In the genomic region with DNA sequence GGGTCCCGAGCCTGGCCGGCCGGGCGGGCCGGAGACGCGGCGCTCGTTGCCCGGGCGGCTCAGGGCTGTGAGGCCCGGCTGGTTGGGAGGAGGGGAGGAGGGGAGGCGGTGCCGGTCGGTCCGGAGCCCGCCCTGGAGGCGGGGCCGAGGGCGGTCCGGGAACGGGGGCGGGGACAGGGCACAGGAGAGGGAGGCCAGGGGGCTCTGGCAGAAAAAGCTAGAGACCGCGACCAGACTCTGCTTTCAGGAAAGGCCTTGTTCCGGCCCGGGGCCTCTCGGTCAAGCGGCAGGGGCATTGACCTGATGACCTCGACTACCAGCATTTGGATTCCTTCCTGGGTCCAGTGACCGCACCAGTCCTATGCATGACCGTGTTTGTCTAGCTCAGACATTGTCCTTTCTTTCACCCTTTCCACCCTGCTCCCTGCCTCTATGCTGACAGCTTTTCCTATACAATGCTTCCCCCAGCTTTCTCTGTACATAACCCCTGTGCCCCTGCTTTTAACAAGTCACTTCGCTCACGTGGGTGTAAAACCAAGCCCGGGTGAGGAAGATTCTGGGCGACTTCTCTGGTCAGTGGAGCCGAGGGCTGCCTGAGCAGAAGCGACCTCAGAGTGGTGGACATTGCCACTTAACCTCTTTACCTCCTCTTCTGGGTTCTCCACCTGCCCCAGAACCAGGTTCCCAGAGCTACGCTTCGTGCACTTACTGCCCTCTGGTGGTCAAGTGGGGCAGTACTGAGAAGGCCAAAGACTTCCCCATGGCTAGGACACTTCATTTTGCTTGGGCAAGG, we compare ENCODE assay signal across 8 mouse cellular contexts. TPM values are rescaled to one million over a fixed set of nuclear protein-coding genes. Genes with fewer than 3 reads are reported as not detected.
DNase-seq lines count a peak whose midpoint lies in the region; ATAC-seq and TF ChIP-seq lines count a peak whose summit lies in the region.

No protein-coding gene starts in this region.

- peak; percentile 62 to 73 (median 66) for TF ChIP-seq CTCF in MEL (IDR thresholded peaks at IDR 0.05 in 2 of 3, conservative IDR thresholded peaks at IDR 0.05 in 1 of 3; ENCODE audit: control insufficient read depth in 1 of 3, insufficient read depth in 1 of 3, low read depth in 2 of 3, low read length in 3 of 3, poor library complexity in 1 of 3, severe bottlenecking in 1 of 3)

- no peaks in the 10 kb centered on the region for H3K9me3 ChIP-seq in MEL (replicated peaks; ENCODE audit: insufficient read depth, low read length)
- no peaks in the 10 kb centered on the region for H3K9me3 ChIP-seq in forebrain, embryonic 13.5 days (replicated peaks)

- intact Hi-C loops in heart, postnatal 25 days (cut with DNase I) = no loop called here

- no peak for TF ChIP-seq EP300 in MEL (IDR thresholded peaks at IDR 0.05; ENCODE audit: low read depth in 1 of 2, low read length in 2 of 2)

- no peaks in the 10 kb centered on the region for H3K4me1 ChIP-seq in MEL (ENCODE audit: control insufficient read depth in 1 of 2, insufficient read depth in 2 of 2, low read length in 2 of 2)
- H3K4me1 ChIP-seq in forebrain, embryonic 13.5 days = peaks cover 26% of the 10 kb centered on the region

- peak; percentile 72 for ATAC-seq in cerebellum, adult (ENCODE audit: insufficient number of reproducible peaks, low FRiP score, low TSS enrichment)
- ATAC-seq in forebrain, embryonic 13.5 days = peak; percentile 98

- H3K9ac ChIP-seq in MEL (ENCODE audit: control insufficient read depth, low read depth, low read length, poor library complexity, severe bottlenecking) = no peak overlapping the region
- peak overlapping the region; percentile 81 for H3K9ac ChIP-seq in forebrain, embryonic 13.5 days

- peak; percentile 24 for TF ChIP-seq RAD21 in MEL (IDR thresholded peaks at IDR 0.05; ENCODE audit: low read depth, low read length)

- no peak overlapping the region for H3K4me3 ChIP-seq in MEL (ENCODE audit: control insufficient read depth in 1 of 2, insufficient read depth in 1 of 2, low read depth in 2 of 2, low read length in 2 of 2)
- H3K4me3 ChIP-seq in forebrain, embryonic 13.5 days = peak overlapping the region; percentile 68

- H3K27me3 ChIP-seq in MEL (ENCODE audit: control insufficient read depth in 1 of 2, insufficient read depth in 2 of 2, low read length in 2 of 2) = no peaks in the 10 kb centered on the region
- no peaks in the 10 kb centered on the region for H3K27me3 ChIP-seq in forebrain, embryonic 13.5 days

- peak overlapping the region; percentile 80 for H3K4me2 ChIP-seq in forebrain, embryonic 13.5 days

- WGBS in forebrain, embryonic 13.5 days = under 1% methylated on average over 27 of the region's 40 CpGs

- TF ChIP-seq POLR2A in MEL (IDR thresholded peaks at IDR 0.05; ENCODE audit: control insufficient read depth in 1 of 2, insufficient read depth in 1 of 2, low read depth in 1 of 2, low read length in 2 of 2, poor library complexity in 1 of 2) = no peak

- no peak for DNase-seq in MEL (ENCODE audit: low read depth, low spot score)
- peak; percentile 81 for DNase-seq in heart, postnatal 25 days (ENCODE audit: low spot score)
- DNase-seq in layer of hippocampus, adult 18-20 months (ENCODE audit: low spot score in 2 of 2) = peak; percentile 68 to 81
- DNase-seq in lung, postnatal 10 days = peak; percentile 94
- DNase-seq in ovary, postnatal 10 days (ENCODE audit: low spot score) = peak; percentile 85
- peak; percentile 90 for DNase-seq in thymus, postnatal 4 days

- H3K27ac ChIP-seq in MEL (ENCODE audit: control insufficient read depth, low read depth, low read length) = no peak overlapping the region
- peak overlapping the region; percentile 66 for H3K27ac ChIP-seq in forebrain, embryonic 13.5 days

- no peaks in the 10 kb centered on the region for H3K36me3 ChIP-seq in MEL (ENCODE audit: control insufficient read depth in 1 of 2, insufficient read depth in 2 of 2, low read length in 2 of 2)
- peaks cover 15% of the 10 kb centered on the region for H3K36me3 ChIP-seq in forebrain, embryonic 13.5 days (ENCODE audit: poor library complexity, severe bottlenecking)

- H3K79me2 ChIP-seq in MEL (ENCODE audit: control insufficient read depth, insufficient read depth, low read length, poor library complexity) = no peaks in the 10 kb centered on the region

TF ChIP-seq in MEL, 35 proteins besides CTCF, POLR2A, EP300 and RAD21:
- TF ChIP-seq SMC3 (IDR thresholded peaks at IDR 0.05; ENCODE audit: low read depth, low read length) (peak; percentile 38), E2F4 (IDR thresholded peaks at IDR 0.05; ENCODE audit: borderline replicate concordance, low read depth, low read length) (no peak)

RNA-seq across cellular contexts. Expression of a gene that starts 13.2 kb away (rescaled TPM):
- 0.12 TPM in 1 of 2 replicates, not detected in the other for total RNA-seq in MEL (2012; rRNA removed)
- under 1 TPM in 1 of 2 experiments, not detected in 1; 0.21 TPM for polyA plus RNA-seq in MEL (2012; ENCODE audit: insufficient read depth in 1 of 2, insufficient read length in 2 of 2, low read depth in 1 of 2, low replicate concordance in 2 of 2, missing spikeins in 1 of 2)
- polyA plus RNA-seq in forebrain, embryonic 13.5 days (2015; fragmentation: Nextera tagmentation; extraction: Ambion mirVana) = 0.30 and 0.41 TPM in 2 replicates
- not detected for total RNA-seq in heart, postnatal 25 days (2021)
- total RNA-seq in layer of hippocampus, adult 18-20 months (2021) = under 1 TPM; 0.54 to 0.63 TPM

RNA-seq across cellular contexts. Expression of a gene that starts 16.2 kb away (rescaled TPM):
- 4.4 and 5.2 TPM in 2 replicates for total RNA-seq in MEL (2012; rRNA removed)
- 10 to 100 TPM in 1 of 2 experiments, not detected in 1; 54.0 TPM for polyA plus RNA-seq in MEL (2012; ENCODE audit: insufficient read depth in 1 of 2, insufficient read length in 2 of 2, low read depth in 1 of 2, low replicate concordance in 2 of 2, missing spikeins in 1 of 2)
- 11.3 and 12.0 TPM in 2 replicates for polyA plus RNA-seq in forebrain, embryonic 13.5 days (2015; fragmentation: Nextera tagmentation; extraction: Ambion mirVana)
- total RNA-seq in heart, postnatal 25 days (2021) = 10 to 100 TPM; 12.5 to 13.7 TPM
- total RNA-seq in layer of hippocampus, adult 18-20 months (2021) = 10 to 100 TPM; 43.7 to 49.8 TPM

RNA-seq across cellular contexts. Expression of a gene that starts 42.9 kb away (rescaled TPM):
- 6.0 and 6.7 TPM in 2 replicates for total RNA-seq in MEL (2012; rRNA removed)
- polyA plus RNA-seq in MEL (2012; ENCODE audit: insufficient read depth in 1 of 2, insufficient read length in 2 of 2, low read depth in 1 of 2, low replicate concordance in 2 of 2, missing spikeins in 1 of 2) = 10 to 100 TPM in 1 of 2 experiments, not detected in 1; 17.4 TPM
- 7.7 and 8.0 TPM in 2 replicates for polyA plus RNA-seq in forebrain, embryonic 13.5 days (2015; fragmentation: Nextera tagmentation; extraction: Ambion mirVana)
- 10 to 100 TPM; 48.1 to 48.2 TPM for total RNA-seq in heart, postnatal 25 days (2021)
- total RNA-seq in layer of hippocampus, adult 18-20 months (2021) = 1 to 10 TPM; 1.1 to 1.2 TPM

RNA-seq across cellular contexts. Expression of a gene that starts 51.1 kb away (rescaled TPM):
- 46.7 and 48.0 TPM in 2 replicates for total RNA-seq in MEL (2012; rRNA removed)
- polyA plus RNA-seq in MEL (2012; ENCODE audit: insufficient read depth in 1 of 2, insufficient read length in 2 of 2, low read depth in 1 of 2, low replicate concordance in 2 of 2, missing spikeins in 1 of 2) = 100 to 1,000 TPM; 117 to 822 TPM
- polyA plus RNA-seq in forebrain, embryonic 13.5 days (2015; fragmentation: Nextera tagmentation; extraction: Ambion mirVana) = 219 and 232 TPM in 2 replicates
- total RNA-seq in heart, postnatal 25 days (2021) = 10 to 100 TPM; 51.8 to 53.4 TPM
- total RNA-seq in layer of hippocampus, adult 18-20 months (2021) = 100 to 1,000 TPM in 1 of 2 experiments, 10 to 100 TPM in 1; 97.0 to 100 TPM
